Mouse (Mus musculus) small intestine, adult 2 months (tissue): ENCODE data around the gene Stx11. TPM values are rescaled to one million over a fixed set of nuclear protein-coding genes. Genes with fewer than 3 reads are reported as not detected.

Experiments
- H3K27ac ChIP-seq: fragments of 200-500 bp; 2 replicates; pipeline ENCODE4 v1.5.1; 2012; ENCODE audit warnings: low read depth, low read length, control low read depth, inconsistent platforms; ENCODE audit not compliant: insufficient read depth
- H3K27me3 ChIP-seq: fragments of 200-500 bp; 2 replicates; pipeline ENCODE4 v1.6.1; 2012; ENCODE audit warnings: mild to moderate bottlenecking, moderate library complexity, low read length, inconsistent platforms; ENCODE audit not compliant: control insufficient read depth, insufficient read depth
- H3K36me3 ChIP-seq: fragments of 200-500 bp; 2 replicates; pipeline ENCODE4 v1.6.1; 2012; ENCODE audit warnings: mild to moderate bottlenecking, low read length, control low read depth, inconsistent platforms; ENCODE audit not compliant: control insufficient read depth, insufficient read depth
- H3K4me1 ChIP-seq: fragments of 200-500 bp; 2 replicates; pipeline ENCODE4 v1.6.1; 2012; ENCODE audit warnings: low read length, inconsistent platforms, mixed read lengths; ENCODE audit not compliant: control insufficient read depth, insufficient read depth, insufficient read length
- H3K4me3 ChIP-seq: fragments of 200-500 bp; 2 replicates; pipeline ENCODE4 v1.5.1; 2012; ENCODE audit warnings: low read depth, mild to moderate bottlenecking, control low read depth, inconsistent platforms, low read length, moderate library complexity
- CTCF ChIP-seq: fragments of 200-500 bp; IDR thresholded peaks from 2 replicates; pipeline ENCODE4 v1.5.1; 2012; ENCODE audit warnings: low read depth, mild to moderate bottlenecking, control low read depth, inconsistent platforms, low read length, moderate library complexity, mixed read lengths; ENCODE audit not compliant: insufficient replicate concordance, insufficient read length; ENCODE audit errors: extremely low read depth
- POLR2A ChIP-seq: fragments of 200-500 bp; IDR thresholded peaks from 2 replicates; pipeline ENCODE4 v1.6.1; 2012; ENCODE audit warnings: low read depth, mild to moderate bottlenecking, control low read depth, inconsistent platforms, low read length, moderate library complexity
- WGBS: fragments of 180-500 bp; shearing (Covaris S2); methylation state at CpG from one replicate; pipeline ENCODE4 v1.1.7; 2018; 5-methylcytosine and 5-hydroxymethylcytosine counted together
- polyA plus RNA-seq: library from polyadenylated mRNA; depleted of rRNA; stranded (reverse); fragments of >200 nt; gene quantifications from 2 replicates; pipeline ENCODE4 v1.2.3, GENCODE M21; 2012

Gene Stx11
- polyA plus RNA-seq, 1 experiment, result 3.3 TPM

DNA sequence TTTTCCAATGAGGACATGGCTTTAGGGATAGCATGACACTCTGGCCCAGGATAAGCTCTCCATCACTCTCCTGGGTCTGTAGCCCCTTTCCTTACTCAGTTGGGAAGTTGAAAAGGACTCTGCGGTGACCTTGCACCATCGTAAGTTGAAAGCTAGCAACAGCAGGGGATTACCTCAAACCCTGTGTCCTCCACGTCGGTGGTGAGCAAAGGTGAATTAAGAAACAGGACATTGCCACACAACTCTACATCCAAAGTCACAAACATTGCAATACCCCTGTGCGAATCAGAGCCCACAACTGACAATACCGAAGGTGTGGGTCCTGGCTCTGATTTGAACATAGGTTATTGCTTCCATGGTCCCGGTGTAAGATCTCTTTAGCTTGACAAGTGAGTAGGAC is 11.9 kb upstream of the Stx11 start:
- TF ChIP-seq POLR2A, result no peak
- TF ChIP-seq CTCF, result no peak
- Histone ChIP-seq H3K27me3 (no peaks in the 10 kb centered on the region), H3K4me3 (no peak overlapping the region), H3K4me1 (no peaks in the 10 kb centered on the region), H3K36me3 (no peaks in the 10 kb centered on the region), H3K27ac (no peak overlapping the region)
- 79% methylated on average over 7 of the region's 7 CpGs for WGBS

DNA sequence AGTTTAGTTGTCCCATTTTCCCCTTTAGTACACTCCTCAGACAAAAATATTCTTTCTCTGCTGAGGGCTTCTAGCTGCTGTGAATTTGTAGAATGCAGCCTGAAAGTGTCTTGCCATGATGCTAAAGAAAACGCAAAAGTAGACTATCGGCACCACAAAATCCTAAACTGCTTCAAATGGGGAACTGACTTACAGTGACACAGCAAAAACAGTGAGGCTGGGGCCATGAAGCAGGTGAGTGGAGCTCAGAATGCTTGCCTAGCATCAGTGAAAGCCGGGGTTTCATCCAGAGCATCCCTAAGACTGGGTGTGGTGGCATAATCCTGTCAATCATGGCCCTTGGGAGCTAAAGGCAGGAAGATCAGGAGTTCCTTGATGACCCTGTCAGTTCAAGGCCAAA is 11.4 kb upstream of the Stx11 start:
- Histone ChIP-seq H3K4me1 (no peaks in the 10 kb centered on the region), H3K27ac (no peak overlapping the region), H3K4me3 (no peak overlapping the region), H3K27me3 (no peaks in the 10 kb centered on the region), H3K36me3 (no peaks in the 10 kb centered on the region)
- no peak for TF ChIP-seq POLR2A
- TF ChIP-seq CTCF, result no peak
- 84% methylated on average over 3 of the region's 3 CpGs for WGBS

DNA sequence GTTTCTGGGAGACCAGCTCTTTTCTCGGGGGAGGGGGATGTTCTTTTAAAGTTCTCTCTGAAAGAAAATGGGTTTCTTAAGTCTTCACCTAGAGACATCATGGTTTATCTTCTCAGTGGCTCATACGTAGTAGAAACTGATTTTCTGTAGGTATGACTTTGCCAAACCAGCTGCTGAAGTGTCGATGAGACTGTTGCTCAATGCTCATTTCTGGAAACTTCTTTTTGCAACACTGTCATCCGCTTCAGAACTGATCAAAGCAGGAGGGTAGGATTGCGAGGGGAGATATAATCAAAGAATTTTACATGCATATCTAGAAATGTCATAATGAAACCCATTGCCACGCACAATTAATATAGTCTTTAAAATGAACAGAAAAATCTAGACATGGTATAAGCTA is 10.5 kb upstream of the Stx11 start:
- Histone ChIP-seq H3K27ac (no peak overlapping the region), H3K4me1 (no peaks in the 10 kb centered on the region), H3K36me3 (no peaks in the 10 kb centered on the region), H3K27me3 (no peaks in the 10 kb centered on the region), H3K4me3 (no peak overlapping the region)
- TF ChIP-seq POLR2A (no peak), CTCF (no peak)
- 91% methylated on average over 6 of the region's 6 CpGs for WGBS

DNA sequence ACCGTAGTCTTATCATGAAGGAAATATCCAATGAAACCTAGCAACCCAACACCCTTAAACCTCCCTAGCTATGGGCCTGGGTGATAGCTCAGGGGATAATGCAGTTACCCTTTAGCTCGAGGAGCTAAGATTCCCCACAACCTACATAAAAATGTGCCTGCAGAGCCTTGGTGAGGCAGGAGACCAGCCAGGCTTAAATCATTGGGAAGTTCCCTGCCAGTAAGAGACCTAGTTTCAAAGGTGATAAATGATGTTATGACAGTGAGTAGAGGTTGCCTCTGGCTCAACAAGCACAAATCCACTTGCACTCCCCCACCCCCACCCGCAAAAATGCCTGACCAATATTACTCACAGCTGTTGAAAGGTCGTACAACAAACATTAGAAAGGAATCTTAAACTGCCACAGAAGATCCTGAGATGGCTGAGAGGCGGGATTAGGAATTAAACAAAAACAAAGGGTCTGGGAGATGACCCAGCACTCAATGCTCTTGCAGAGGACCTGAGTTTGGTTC is 1.6 kb upstream of the Stx11 start:
- H3K36me3 ChIP-seq, result no peaks in the 10 kb centered on the region
- no peak for TF ChIP-seq CTCF
- no peak for TF ChIP-seq POLR2A
- no peak overlapping the region for H3K27ac ChIP-seq
- 83% methylated on average over 5 of the region's 5 CpGs for WGBS
- no peak overlapping the region for H3K4me3 ChIP-seq
- H3K4me1 ChIP-seq, result no peaks in the 10 kb centered on the region; the same call in 1 of the 2 replicates
- H3K27me3 ChIP-seq, result no peaks in the 10 kb centered on the region

DNA sequence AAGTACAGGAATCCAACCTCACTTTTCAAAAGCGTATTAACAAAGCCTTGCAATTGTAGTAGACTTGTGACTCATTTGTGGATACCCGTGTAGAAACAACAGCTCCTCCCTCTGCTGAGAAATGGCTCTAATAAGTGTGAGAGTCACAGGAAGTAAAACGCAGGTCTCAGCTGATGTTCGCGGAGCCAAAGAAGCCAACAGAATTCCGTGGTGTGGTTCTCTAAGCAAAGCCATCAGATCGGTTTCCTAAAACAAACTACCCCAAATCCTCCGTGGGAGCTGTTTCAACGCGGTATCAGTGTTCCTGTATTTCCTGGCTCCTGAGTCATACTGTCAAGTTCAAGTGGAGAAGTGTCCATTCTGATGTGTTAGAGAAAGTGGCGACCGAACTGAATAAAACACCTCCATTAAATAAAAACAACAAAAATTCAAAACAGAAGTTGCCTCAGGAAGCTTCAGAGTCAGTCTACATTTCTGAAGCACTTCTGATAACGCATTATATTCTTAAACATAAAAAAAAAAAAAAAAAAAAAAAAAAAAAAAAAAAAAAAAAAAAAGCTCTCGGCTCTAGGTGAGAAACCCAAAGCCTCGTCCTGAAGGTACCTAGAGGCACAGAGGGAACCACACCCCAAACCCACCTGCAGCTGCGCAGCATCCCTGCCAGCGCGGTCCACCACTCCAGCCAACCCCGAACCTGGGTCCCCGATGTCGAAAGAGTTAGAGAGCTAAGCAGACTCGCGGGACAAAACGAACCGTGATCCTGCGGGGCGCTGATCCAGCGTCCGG is 543 bp downstream of the Stx11 start:
- no peaks in the 10 kb centered on the region; the same call in 1 of the 2 replicates for H3K4me1 ChIP-seq
- no peak for TF ChIP-seq POLR2A
- no peak for TF ChIP-seq CTCF
- peak overlapping the region; percentile 8; the same call in 1 of the 2 replicates for H3K27ac ChIP-seq
- no peaks in the 10 kb centered on the region for H3K36me3 ChIP-seq
- 17% methylated on average over 29 of the region's 29 CpGs for WGBS
- no peaks in the 10 kb centered on the region for H3K27me3 ChIP-seq
- H3K4me3 ChIP-seq, result peak overlapping the region; percentile 97

DNA sequence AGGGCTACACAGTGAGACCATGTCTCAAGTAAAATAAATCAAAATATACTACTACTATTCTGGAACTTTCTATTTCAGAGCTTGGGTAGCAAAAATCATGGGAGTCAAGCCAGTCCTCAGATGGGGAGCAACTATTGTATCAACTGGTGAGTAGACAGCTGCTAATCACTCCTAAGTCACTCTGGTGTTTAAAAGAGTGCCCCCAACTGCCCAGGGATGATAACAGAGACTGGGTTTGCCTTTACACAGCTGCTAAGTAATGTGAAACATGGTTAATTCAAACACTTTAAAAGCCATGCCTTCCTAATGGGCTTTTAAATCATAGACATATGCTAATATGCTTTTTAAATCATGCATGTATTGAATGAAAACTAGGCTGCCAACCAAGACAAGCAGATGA is 1.9 kb downstream of the Stx11 start:
- Histone ChIP-seq H3K36me3 (no peaks in the 10 kb centered on the region), H3K4me3 (no peak overlapping the region), H3K4me1 (no peaks in the 10 kb centered on the region; the same call in 1 of the 2 replicates), H3K27ac (no peak overlapping the region), H3K27me3 (no peaks in the 10 kb centered on the region)
- TF ChIP-seq CTCF (no peak), POLR2A (no peak)

DNA sequence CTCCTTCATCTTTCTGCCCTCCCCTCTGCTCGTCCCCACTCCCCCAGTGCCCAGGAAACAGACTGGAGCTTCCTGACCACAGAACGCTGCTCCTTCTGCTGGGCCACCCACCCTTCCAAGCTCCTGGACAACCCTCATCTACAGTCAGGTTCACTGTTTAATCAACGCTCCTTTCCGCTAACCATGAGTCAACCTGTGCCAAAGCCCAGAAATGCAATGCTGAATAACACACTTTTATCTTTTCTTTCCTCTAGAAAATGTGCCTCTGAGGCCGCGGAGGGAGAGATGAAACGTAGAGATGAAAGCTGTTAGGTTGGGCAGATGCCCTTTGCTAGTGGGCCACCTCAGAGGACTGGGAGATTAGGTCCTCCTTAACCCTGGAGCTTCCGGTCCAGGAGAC is 2.6 kb downstream of the Stx11 start:
- H3K4me3 ChIP-seq, result no peak overlapping the region
- H3K36me3 ChIP-seq, result no peaks in the 10 kb centered on the region
- TF ChIP-seq CTCF (no peak), POLR2A (no peak)
- H3K27ac ChIP-seq, result no peak overlapping the region
- no peaks in the 10 kb centered on the region for H3K27me3 ChIP-seq
- no peaks in the 10 kb centered on the region; the same call in 1 of the 2 replicates for H3K4me1 ChIP-seq
- WGBS, result 86% methylated on average over 8 of the region's 8 CpGs
